Comparison of ENCODE assay signal across 28 mouse cellular contexts in genomic region chr6:27888391-27888790, GRCm38 (mm10).
DNase-seq lines count a peak whose midpoint lies in the region; ATAC-seq lines count a peak whose summit lies in the region.
"Had no signal": no experiment of that assay in that cellular context is flagged by ENCODE, and none has a peak within 500 bp of the region (broad histone marks: within the 10 kb centered on the region; RNA-seq: fewer than 3 reads in every experiment).

No protein-coding gene starts in this region.

- DNase-seq in left cerebral cortex, adult 9 months (ENCODE audit: low spot score in 2 of 2): no peak
- DNase-seq in B cell, adult 2 months: no peak
- DNase-seq in adrenal gland, adult (ENCODE audit: inconsistent age in 2 of 2, low spot score in 1 of 2): no peak
- DNase-seq: adrenal gland, adult 2 months; adrenal gland, postnatal 14 days; cerebellum, adult 11-12 months; cerebellum, adult 8-10 months; cerebellum, postnatal 10 days; cerebellum, postnatal 36 days; embryo, embryonic 11 days; forebrain, postnatal 0 days; gastrocnemius, adult 2 months; gastrocnemius, postnatal 14 days; heart, adult 18-20 months; heart, postnatal 10 days; heart, postnatal 36 days had no signal

- no peaks in the 10 kb centered on the region for H3K36me3 ChIP-seq in liver, embryonic 12.5 days
- H3K36me3 ChIP-seq in liver, embryonic 15.5 days (replicated peaks): no peaks in the 10 kb centered on the region
- H3K36me3 ChIP-seq: embryonic facial prominence, embryonic 10.5 days; embryonic facial prominence, embryonic 13.5 days; heart, embryonic 12.5 days; heart, embryonic 15.5 days; hindbrain, embryonic 10.5 days; hindbrain, embryonic 13.5 days had no signal

- ATAC-seq in erythroblast, adult 5-6 weeks (replicated peaks; ENCODE audit: low FRiP score, poor library complexity, severe bottlenecking): 0 out of 2 replicates have a peak, but pooled peaks have one; percentile 42
- ATAC-seq in liver, embryonic 12.5 days: peak; percentile 51
- ATAC-seq in liver, embryonic 15.5 days (ENCODE audit: insufficient read depth): peak; percentile 64
- ATAC-seq: forebrain, embryonic 14.5 days; forebrain, postnatal 0 days; hindbrain, embryonic 16.5 days; Patski had no signal

- peaks cover 19% of the 10 kb centered on the region for H3K4me1 ChIP-seq in liver, embryonic 12.5 days
- peaks cover 17% of the 10 kb centered on the region for H3K4me1 ChIP-seq in liver, embryonic 15.5 days (replicated peaks)
- H3K4me1 ChIP-seq: embryonic facial prominence, embryonic 10.5 days; heart, embryonic 12.5 days; heart, embryonic 15.5 days; hindbrain, embryonic 10.5 days; hindbrain, embryonic 13.5 days had no signal

- no peak overlapping the region for H3K4me3 ChIP-seq in liver, embryonic 12.5 days
- H3K4me3 ChIP-seq in liver, embryonic 15.5 days (replicated peaks): no peak overlapping the region
- H3K4me3 ChIP-seq: embryonic facial prominence, embryonic 10.5 days; embryonic facial prominence, embryonic 13.5 days; gastrocnemius, adult 2 months; heart, embryonic 12.5 days; heart, embryonic 15.5 days; hindbrain, embryonic 10.5 days; hindbrain, embryonic 13.5 days had no signal

- H3K4me2 ChIP-seq in liver, embryonic 12.5 days: 0 out of 2 replicates have a peak overlapping the region, but pooled peaks have one; percentile 11
- peak overlapping the region; percentile 36; the same call in 1 of the 2 replicates for H3K4me2 ChIP-seq in liver, embryonic 15.5 days
- H3K4me2 ChIP-seq: embryonic facial prominence, embryonic 13.5 days; heart, embryonic 12.5 days; heart, embryonic 15.5 days; hindbrain, embryonic 13.5 days had no signal

- H3K9ac ChIP-seq in liver, embryonic 12.5 days: no peak overlapping the region
- H3K9ac ChIP-seq in liver, embryonic 15.5 days: no peak overlapping the region
- H3K9ac ChIP-seq: embryonic facial prominence, embryonic 13.5 days; forebrain, postnatal 0 days; heart, embryonic 12.5 days; heart, embryonic 15.5 days; hindbrain, embryonic 13.5 days had no signal

- no peaks in the 10 kb centered on the region for H3K9me3 ChIP-seq in liver, embryonic 12.5 days (replicated peaks)
- H3K9me3 ChIP-seq in liver, embryonic 15.5 days (replicated peaks): no peaks in the 10 kb centered on the region
- H3K9me3 ChIP-seq: embryonic facial prominence, embryonic 10.5 days; embryonic facial prominence, embryonic 13.5 days; heart, embryonic 12.5 days; heart, embryonic 15.5 days; hindbrain, embryonic 10.5 days; hindbrain, embryonic 13.5 days had no signal

- 79% methylated on average over 2 of the region's 2 CpGs for WGBS in liver, embryonic 12.5 days (ENCODE audit: insufficient replicate concordance)
- 58% methylated on average over 2 of the region's 2 CpGs for WGBS in liver, embryonic 15.5 days (ENCODE audit: insufficient replicate concordance)

- no peaks in the 10 kb centered on the region for H3K27me3 ChIP-seq in liver, embryonic 12.5 days (replicated peaks)
- H3K27me3 ChIP-seq in liver, embryonic 15.5 days: no peaks in the 10 kb centered on the region
- H3K27me3 ChIP-seq: embryonic facial prominence, embryonic 13.5 days; heart, embryonic 12.5 days; heart, embryonic 15.5 days; hindbrain, embryonic 13.5 days had no signal

- H3K27ac ChIP-seq in liver, embryonic 12.5 days: peak overlapping the region; percentile 48; the same call in 1 of the 2 replicates
- H3K27ac ChIP-seq in liver, embryonic 15.5 days (replicated peaks): 0 out of 2 replicates have a peak overlapping the region, but pooled peaks have one; percentile 48
- H3K27ac ChIP-seq: embryonic facial prominence, embryonic 10.5 days; embryonic facial prominence, embryonic 13.5 days; gastrocnemius, adult 2 months; heart, embryonic 15.5 days; hindbrain, embryonic 10.5 days; hindbrain, embryonic 13.5 days had no signal
